Mouse (Mus musculus) midbrain, embryonic 15.5 days (tissue): Measurements from ENCODE around the gene Uba7. TPM values are rescaled to one million over a fixed set of nuclear protein-coding genes. Genes with fewer than 3 reads are reported as not detected.
A peak's percentile ranks its signal among the peaks of the same experiment; 100 is the strongest.
"Not testable (repeated sequence)": the region's sequence is repeated elsewhere in the genome, so short reads cannot be mapped to it uniquely, and the experiment has no call there.

ENCODE experiments used
- ATAC-seq: fragments of 200-750 bp; cut with Nextera tagmentation; replicated peaks from 2 replicates; pipeline ENCODE4 v1.8.0; 2017; ENCODE audit warnings: moderate TSS enrichment
- H3K27ac ChIP-seq: fragments of 300-500 bp; sonication (generic); 2 replicates; pipeline ENCODE4 v1.5.1; 2015; ENCODE audit warnings: mild to moderate bottlenecking, inconsistent platforms
- H3K27me3 ChIP-seq: fragments of 300-500 bp; sonication (generic); replicated peaks from 2 replicates; pipeline ENCODE4 v1.6.1; 2015; ENCODE audit warnings: inconsistent platforms
- H3K36me3 ChIP-seq: fragments of 300-500 bp; sonication (generic); replicated peaks from 2 replicates; pipeline ENCODE4 v1.6.1; 2015; ENCODE audit warnings: inconsistent platforms
- H3K4me1 ChIP-seq: fragments of 300-500 bp; sonication (generic); 2 replicates; pipeline ENCODE4 v1.6.1; 2015; ENCODE audit warnings: inconsistent platforms
- H3K4me2 ChIP-seq: fragments of 300-500 bp; sonication (generic); 2 replicates; pipeline ENCODE4 v1.6.1; 2015; ENCODE audit warnings: inconsistent platforms, mild to moderate bottlenecking, moderate library complexity
- H3K4me3 ChIP-seq: fragments of 300-500 bp; sonication (generic); 2 replicates; pipeline ENCODE4 v1.5.1; 2015; ENCODE audit warnings: mild to moderate bottlenecking, inconsistent platforms
- H3K9ac ChIP-seq: fragments of 300-500 bp; sonication (generic); 2 replicates; pipeline ENCODE4 v1.6.1; 2015; ENCODE audit warnings: mild to moderate bottlenecking, inconsistent platforms
- H3K9me3 ChIP-seq: fragments of 300-500 bp; sonication (generic); 2 replicates; pipeline ENCODE4 v1.6.1; 2016; ENCODE audit warnings: inconsistent platforms
- WGBS: fragments of 180-500 bp; shearing (Covaris S2); methylation state at CpG from one replicate; pipeline ENCODE4 v1.1.7; 2015; ENCODE audit warnings: mixed read lengths; 5-methylcytosine and 5-hydroxymethylcytosine counted together
- polyA plus RNA-seq: library from polyadenylated mRNA; unstranded; fragments of >200 nt; fragmentation: Nextera tagmentation; extraction: Ambion mirVana; gene quantifications from 2 replicates; pipeline ENCODE4 v1.2.1, GENCODE M21; 2015

Gene Uba7
- polyA plus RNA-seq, 1 experiment from 2014 or later, result 5.9 TPM

DNA sequence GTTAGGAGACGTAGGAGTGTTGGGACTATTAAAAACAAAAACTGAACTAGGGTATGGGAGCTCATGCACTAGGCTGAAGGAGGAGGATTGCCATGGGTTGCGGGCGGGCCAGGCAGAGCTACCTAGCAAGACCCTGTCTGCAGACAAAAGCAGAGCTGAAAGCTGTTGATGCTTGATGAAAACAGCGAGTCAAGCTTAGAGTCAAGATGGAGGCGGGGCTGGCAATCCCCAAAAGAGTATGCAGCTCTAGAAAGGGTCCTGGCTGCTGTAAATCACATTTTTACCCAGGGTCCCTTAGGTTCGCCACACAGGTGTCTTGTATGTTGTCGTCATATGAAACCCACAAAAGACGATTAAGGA lies 28.2 kb downstream of the Uba7 start:
- peak overlapping the region; percentile 95 for H3K27ac ChIP-seq
- 6% methylated on average over 8 of the region's 8 CpGs for WGBS
- no peaks in the 10 kb centered on the region for H3K9me3 ChIP-seq
- peak overlapping the region; percentile 89 for H3K4me3 ChIP-seq
- H3K9ac ChIP-seq, result peak overlapping the region; percentile 98
- H3K36me3 ChIP-seq, result no peaks in the 10 kb centered on the region
- peaks cover 40% of the 10 kb centered on the region for H3K4me1 ChIP-seq
- peak overlapping the region; percentile 87 for H3K4me2 ChIP-seq
- no peaks in the 10 kb centered on the region for H3K27me3 ChIP-seq
- ATAC-seq, result no peak

DNA sequence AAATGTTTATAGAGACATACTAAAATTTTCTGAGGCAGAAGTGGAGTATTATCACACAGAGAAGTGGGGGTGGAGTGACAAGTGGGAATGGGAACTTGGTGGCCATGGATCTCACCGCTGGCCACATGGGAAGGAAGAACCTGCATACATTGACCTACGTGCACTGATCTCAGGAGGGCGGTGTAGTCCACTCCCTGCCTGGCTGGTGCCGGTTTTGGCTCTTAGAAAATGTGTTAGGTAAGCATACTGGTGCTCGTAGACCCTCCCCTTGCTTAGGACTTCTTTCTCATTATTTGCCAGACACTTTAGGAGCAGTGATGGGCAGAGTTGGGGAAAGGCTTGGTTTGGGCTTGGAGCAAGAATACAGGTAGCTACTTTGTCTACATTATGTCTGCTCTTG lies 32.7 kb downstream of the Uba7 start:
- H3K4me2 ChIP-seq, result no peak overlapping the region
- H3K9me3 ChIP-seq, result no peaks in the 10 kb centered on the region
- no peak for ATAC-seq
- H3K27me3 ChIP-seq, result no peaks in the 10 kb centered on the region
- H3K4me1 ChIP-seq, result peaks cover 34% of the 10 kb centered on the region
- no peak overlapping the region for H3K9ac ChIP-seq
- H3K36me3 ChIP-seq, result no peaks in the 10 kb centered on the region
- H3K4me3 ChIP-seq, result no peak overlapping the region
- WGBS, result 91% methylated on average over 5 of the region's 5 CpGs
- no peak overlapping the region for H3K27ac ChIP-seq

DNA sequence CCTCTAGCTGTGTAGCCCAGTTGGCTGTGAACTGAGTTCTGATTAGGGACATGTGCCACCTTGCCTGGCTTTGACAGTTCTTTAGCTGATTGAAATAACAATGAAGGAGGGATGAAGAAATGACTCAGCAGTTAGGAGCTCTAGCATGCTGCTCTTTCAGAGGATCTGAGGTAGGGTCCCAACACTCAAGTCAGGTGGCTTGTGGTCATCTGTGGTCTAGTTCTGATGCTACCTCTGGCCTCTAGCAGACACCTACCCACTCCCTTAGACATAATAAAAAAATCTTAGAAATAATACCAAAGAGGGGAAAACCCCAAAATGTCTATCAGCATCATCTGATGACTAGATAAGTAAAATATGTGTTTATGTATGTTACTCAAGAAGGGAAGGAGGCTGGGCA lies 35.1 kb downstream of the Uba7 start:
- H3K27me3 ChIP-seq, result no peaks in the 10 kb centered on the region
- ATAC-seq, result no peak
- H3K9ac ChIP-seq, result no peak overlapping the region
- H3K4me2 ChIP-seq, result no peak overlapping the region
- no peak overlapping the region for H3K4me3 ChIP-seq
- H3K4me1 ChIP-seq, result peaks cover 14% of the 10 kb centered on the region
- H3K9me3 ChIP-seq, result no peaks in the 10 kb centered on the region
- no peaks in the 10 kb centered on the region for H3K36me3 ChIP-seq
- no peak overlapping the region for H3K27ac ChIP-seq

DNA sequence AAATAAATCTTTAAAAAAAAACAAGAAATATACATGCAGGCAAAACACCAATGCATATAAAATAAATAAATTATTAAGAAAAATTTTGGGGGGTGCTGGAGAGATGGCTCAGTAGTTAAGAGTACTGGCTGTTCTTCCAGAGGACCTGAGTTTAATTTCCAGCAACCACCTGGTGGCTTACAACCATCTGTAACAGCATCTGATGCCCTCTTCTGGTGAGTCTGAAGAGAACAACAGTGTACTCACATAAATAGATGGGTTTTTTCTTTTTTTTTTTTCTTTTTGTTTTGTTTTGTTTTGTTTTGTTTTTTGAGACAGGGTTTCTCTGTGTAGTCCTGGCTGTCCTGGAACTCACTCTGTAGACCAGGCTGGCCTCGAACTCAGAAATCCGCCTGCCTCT lies 38.3 kb downstream of the Uba7 start:
- not testable (repeated sequence) for H3K36me3 ChIP-seq, ATAC-seq, H3K9ac ChIP-seq, H3K4me1 ChIP-seq, H3K4me2 ChIP-seq, H3K27ac ChIP-seq, H3K9me3 ChIP-seq, H3K27me3 ChIP-seq, H3K4me3 ChIP-seq
- 100% methylated on average over 2 of the region's 2 CpGs for WGBS

DNA sequence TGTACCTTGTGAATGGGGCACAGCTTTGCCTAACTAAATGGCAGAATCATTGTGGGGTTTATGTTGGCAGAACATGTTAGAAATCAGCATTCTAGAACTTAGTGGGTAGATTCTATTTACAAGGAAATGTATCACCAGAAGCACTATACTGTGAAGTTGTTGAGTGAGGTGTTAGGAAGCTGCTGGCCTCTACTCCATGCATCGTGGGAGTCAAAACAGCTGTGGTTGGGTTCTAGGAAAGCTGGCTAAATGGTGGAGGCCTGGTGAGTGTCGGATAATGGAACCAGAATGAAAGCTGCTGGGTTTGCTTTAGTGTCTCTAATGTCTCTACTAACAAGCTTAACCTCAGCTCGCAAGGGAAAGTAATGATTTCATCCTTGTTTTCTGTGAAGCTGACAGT lies 41.8 kb downstream of the Uba7 start:
- H3K9me3 ChIP-seq, result no peaks in the 10 kb centered on the region
- H3K27me3 ChIP-seq, result no peaks in the 10 kb centered on the region
- H3K27ac ChIP-seq, result no peak overlapping the region
- WGBS, result 73% methylated on average over 3 of the region's 3 CpGs
- no peaks in the 10 kb centered on the region for H3K36me3 ChIP-seq
- ATAC-seq, result no peak
- no peak overlapping the region for H3K4me3 ChIP-seq
- H3K4me1 ChIP-seq, result 0 out of 2 replicates have a peak, but pooled peaks cover 3% of the 10 kb centered on the region
- H3K4me2 ChIP-seq, result no peak overlapping the region
- H3K9ac ChIP-seq, result no peak overlapping the region

DNA sequence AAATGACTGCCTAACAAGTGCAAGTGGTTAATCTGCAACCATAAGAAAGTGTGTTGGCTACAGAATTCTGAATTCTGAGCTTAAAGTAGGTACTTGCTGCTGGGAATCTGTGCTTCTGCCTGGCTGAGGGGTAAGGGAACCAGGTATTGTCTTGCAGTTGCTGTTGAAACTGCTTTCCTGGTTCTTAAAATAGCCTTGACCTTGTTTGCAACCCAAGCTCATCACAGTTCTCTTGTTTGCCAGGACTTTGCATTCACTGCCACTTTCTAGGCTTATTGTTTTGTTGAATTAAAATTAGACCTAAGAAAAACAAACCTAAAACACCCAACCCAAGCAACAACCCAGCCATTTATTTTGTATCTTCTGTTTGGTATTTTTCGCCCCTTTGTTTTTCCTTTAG lies 45.4 kb downstream of the Uba7 start:
- Histone ChIP-seq H3K36me3 (no peaks in the 10 kb centered on the region), H3K9ac (no peak overlapping the region), H3K9me3 (no peaks in the 10 kb centered on the region), H3K27me3 (no peaks in the 10 kb centered on the region), H3K27ac (no peak overlapping the region), H3K4me1 (0 out of 2 replicates have a peak, but pooled peaks cover 3% of the 10 kb centered on the region), H3K4me2 (no peak overlapping the region), H3K4me3 (no peak overlapping the region)
- no peak for ATAC-seq
- 100% methylated on average over 1 of the region's 1 CpGs for WGBS

DNA sequence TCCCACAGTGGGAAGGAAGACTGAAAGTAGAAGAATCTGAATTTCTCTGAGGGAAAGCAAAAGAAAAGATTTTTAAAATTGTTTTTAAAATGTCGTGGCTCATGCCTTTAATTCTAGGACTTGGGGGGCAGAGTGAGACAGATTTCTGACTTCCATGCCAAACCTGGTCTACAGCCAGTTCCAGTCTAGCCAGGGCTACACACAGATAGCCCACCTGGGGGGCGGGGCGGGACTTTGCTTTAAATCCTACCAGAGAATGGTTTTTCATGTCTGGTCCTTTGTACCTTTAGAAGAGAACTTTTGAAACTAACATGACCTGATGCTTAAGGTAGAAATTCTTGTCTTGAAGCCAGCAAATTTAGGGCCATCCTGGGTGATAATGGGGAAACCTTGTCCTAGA lies 47.9 kb downstream of the Uba7 start:
- Histone ChIP-seq H3K4me3 (no peak overlapping the region), H3K27ac (no peak overlapping the region), H3K9ac (no peak overlapping the region), H3K36me3 (peaks cover 13% of the 10 kb centered on the region), H3K4me1 (0 out of 2 replicates have a peak, but pooled peaks cover 3% of the 10 kb centered on the region), H3K9me3 (no peaks in the 10 kb centered on the region), H3K27me3 (no peaks in the 10 kb centered on the region), H3K4me2 (no peak overlapping the region)
- no peak for ATAC-seq
- 94% methylated on average over 3 of the region's 3 CpGs for WGBS

DNA sequence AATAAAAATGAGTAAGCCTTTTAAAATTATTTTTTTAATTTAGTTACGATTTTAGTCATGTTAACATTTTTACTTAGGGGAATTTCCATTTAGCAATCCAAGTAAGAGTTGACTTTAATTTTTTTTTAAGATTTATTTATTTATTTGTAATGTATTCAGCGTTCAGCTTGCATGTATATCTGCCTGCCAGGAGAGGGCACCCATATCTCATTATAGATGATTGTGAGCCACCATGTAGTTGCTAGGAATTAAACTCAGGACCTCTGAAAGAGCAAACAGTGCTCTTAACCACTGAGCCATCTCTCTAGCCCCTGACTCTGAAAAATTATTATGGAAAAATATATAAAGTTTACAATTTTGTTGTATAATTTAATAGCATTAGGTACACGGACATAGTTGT lies 51.3 kb downstream of the Uba7 start:
- peaks cover 13% of the 10 kb centered on the region for H3K36me3 ChIP-seq

DNA sequence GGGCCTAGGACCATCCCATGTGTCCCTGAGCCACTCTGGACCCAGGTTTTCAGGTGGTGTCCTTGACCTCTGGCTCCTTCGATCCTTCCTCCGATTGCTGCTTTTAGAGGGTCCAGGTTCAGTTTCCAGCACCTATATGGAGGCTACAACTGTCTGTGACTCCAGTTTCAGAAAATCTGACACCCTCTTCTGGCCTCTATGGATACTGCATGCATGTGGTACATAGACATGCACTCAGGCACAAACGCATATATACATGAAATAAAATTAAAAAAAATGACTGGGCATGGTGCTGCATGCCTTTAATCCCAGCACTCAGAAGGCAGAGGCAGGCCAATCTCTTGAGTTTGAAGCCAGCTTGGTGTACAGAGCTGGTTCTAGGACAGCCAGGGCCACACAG lies 52.6 kb downstream of the Uba7 start:
- Histone ChIP-seq H3K9me3 (no peaks in the 10 kb centered on the region), H3K4me1 (no peaks in the 10 kb centered on the region), H3K27me3 (no peaks in the 10 kb centered on the region), H3K9ac (no peak overlapping the region), H3K27ac (no peak overlapping the region), H3K4me3 (no peak overlapping the region), H3K36me3 (peaks cover 15% of the 10 kb centered on the region), H3K4me2 (no peak overlapping the region)
- WGBS, result 96% methylated on average over 3 of the region's 3 CpGs
- ATAC-seq, result no peak

More for the DNA sequence above, 51.3 kb downstream of the Uba7 start:
- Histone ChIP-seq H3K27ac (no peak overlapping the region), H3K9me3 (no peaks in the 10 kb centered on the region), H3K4me1 (no peaks in the 10 kb centered on the region), H3K4me2 (no peak overlapping the region), H3K9ac (no peak overlapping the region), H3K27me3 (no peaks in the 10 kb centered on the region), H3K4me3 (no peak overlapping the region)
- ATAC-seq, result no peak
- 95% methylated on average over 3 of the region's 3 CpGs for whole genome bisulfite sequencing

DNA sequence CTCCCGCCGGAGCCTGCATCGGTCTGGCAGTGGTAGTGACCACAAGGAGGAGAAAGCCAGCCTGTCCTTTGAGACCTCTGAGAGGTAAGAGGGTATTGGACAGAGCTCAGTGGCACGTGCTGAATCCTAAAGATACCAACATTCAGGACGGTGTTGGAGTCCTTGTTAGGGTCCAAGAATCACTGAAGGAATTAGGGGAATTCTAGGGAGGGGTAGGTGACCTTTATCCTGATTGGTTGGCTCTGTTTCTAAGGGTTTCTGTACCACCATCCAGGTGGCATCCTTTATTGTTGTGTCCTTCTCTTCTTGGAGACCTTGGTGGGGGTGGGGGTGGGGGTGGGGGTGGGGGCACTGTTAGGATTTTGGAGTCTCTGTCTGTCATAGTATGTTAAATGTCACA lies 56.8 kb downstream of the Uba7 start:
- Histone ChIP-seq H3K9me3 (no peaks in the 10 kb centered on the region), H3K27me3 (no peaks in the 10 kb centered on the region), H3K4me1 (no peaks in the 10 kb centered on the region), H3K9ac (no peak overlapping the region), H3K36me3 (peaks cover 25% of the 10 kb centered on the region), H3K4me3 (no peak overlapping the region), H3K4me2 (no peak overlapping the region), H3K27ac (no peak overlapping the region)
- ATAC-seq, result no peak
- WGBS, result 88% methylated on average over 5 of the region's 5 CpGs

Other genes with a start within 250 kb of the Uba7 start
- gene Rbm5, start 204.5 kb upstream of the Uba7 start, polyA plus RNA-seq, result 280 and 292 TPM in 2 replicates
- 99.8 and 120 TPM in 2 replicates for gene Rbm6, start 102.3 kb upstream of the Uba7 start, polyA plus RNA-seq
- 26.0 and 27.7 TPM in 2 replicates for gene Mon1a, start 87.4 kb upstream of the Uba7 start, polyA plus RNA-seq
- 1.7 and 1.9 TPM in 2 replicates for gene Mst1r, start 68.6 kb upstream of the Uba7 start, polyA plus RNA-seq
- gene Actl11, start 47.0 kb upstream of the Uba7 start, polyA plus RNA-seq, result not detected in 2 replicates
- gene Camkv, start 39.8 kb upstream of the Uba7 start, polyA plus RNA-seq, result 66.7 and 67.3 TPM in 2 replicates
- gene Traip, start 25.4 kb upstream of the Uba7 start, polyA plus RNA-seq, result 10.1 and 10.2 TPM in 2 replicates
- 0.88 and 1.6 TPM in 2 replicates for gene Gm20661, start 7.6 kb downstream of the Uba7 start, polyA plus RNA-seq
- 15.1 and 17.1 TPM in 2 replicates for gene Inka1, start 10.4 kb downstream of the Uba7 start, polyA plus RNA-seq
- gene Cdhr4, start 17.0 kb downstream of the Uba7 start, polyA plus RNA-seq, result 1.8 and 2.5 TPM in 2 replicates
- gene Gm20662, start 20.8 kb downstream of the Uba7 start, polyA plus RNA-seq, result 0.50 and 0.60 TPM in 2 replicates
- gene Ip6k1, start 27.0 kb downstream of the Uba7 start, polyA plus RNA-seq, result 119 and 124 TPM in 2 replicates
- 19.6 and 22.0 TPM in 2 replicates for gene Gmppb, start 73.7 kb downstream of the Uba7 start, polyA plus RNA-seq
- gene Amigo3, start 77.7 kb downstream of the Uba7 start, polyA plus RNA-seq, result 3.5 and 3.6 TPM in 2 replicates
- not detected in 2 replicates for gene Mst1, start 104.9 kb downstream of the Uba7 start, polyA plus RNA-seq
- gene Rnf123, start 107.8 kb downstream of the Uba7 start, polyA plus RNA-seq, result 54.7 and 55.0 TPM in 2 replicates
- gene Apeh, start 119.1 kb downstream of the Uba7 start, polyA plus RNA-seq, result 54.7 and 61.3 TPM in 2 replicates
- gene Bsn, start 214.9 kb downstream of the Uba7 start, polyA plus RNA-seq, result 11.1 TPM in 2 replicates